Mouse (Mus musculus) testis, adult 2 months (tissue): Measurements from ENCODE around the gene Zdhhc9.

ENCODE experiments used
- CTCF ChIP-seq: fragments of 200-500 bp; IDR thresholded peaks from 2 replicates; pipeline ENCODE4 v1.5.1; 2012; ENCODE audit warnings: low read depth, mild to moderate bottlenecking, inconsistent platforms, low read length, moderate library complexity; ENCODE audit not compliant: control insufficient read depth, insufficient read depth, insufficient replicate concordance
- POLR2A ChIP-seq: fragments of 200-500 bp; IDR thresholded peaks from 2 replicates; pipeline ENCODE4 v1.6.1; 2012; ENCODE audit warnings: low read depth, mild to moderate bottlenecking, inconsistent platforms, low read length, moderate library complexity; ENCODE audit not compliant: control insufficient read depth

- no peak for TF ChIP-seq CTCF
- TF ChIP-seq POLR2A: no peak
These were observed 17.5 kb upstream of the Zdhhc9 start for GRCm38 (mm10) chrX:48226225-48226624.
